Mouse (Mus musculus): Measurements from ENCODE around the gene Tmem52. TPM values are rescaled to one million over a fixed set of nuclear protein-coding genes. Genes with fewer than 3 reads are reported as not detected.
"Not testable (repeated sequence)": the region's sequence is repeated elsewhere in the genome, so short reads cannot be mapped to it uniquely, and the experiment has no call there.

Tmem52 gene
- polyA plus RNA-seq, 1 experiment from 2014 or later, result not detected

DNA sequence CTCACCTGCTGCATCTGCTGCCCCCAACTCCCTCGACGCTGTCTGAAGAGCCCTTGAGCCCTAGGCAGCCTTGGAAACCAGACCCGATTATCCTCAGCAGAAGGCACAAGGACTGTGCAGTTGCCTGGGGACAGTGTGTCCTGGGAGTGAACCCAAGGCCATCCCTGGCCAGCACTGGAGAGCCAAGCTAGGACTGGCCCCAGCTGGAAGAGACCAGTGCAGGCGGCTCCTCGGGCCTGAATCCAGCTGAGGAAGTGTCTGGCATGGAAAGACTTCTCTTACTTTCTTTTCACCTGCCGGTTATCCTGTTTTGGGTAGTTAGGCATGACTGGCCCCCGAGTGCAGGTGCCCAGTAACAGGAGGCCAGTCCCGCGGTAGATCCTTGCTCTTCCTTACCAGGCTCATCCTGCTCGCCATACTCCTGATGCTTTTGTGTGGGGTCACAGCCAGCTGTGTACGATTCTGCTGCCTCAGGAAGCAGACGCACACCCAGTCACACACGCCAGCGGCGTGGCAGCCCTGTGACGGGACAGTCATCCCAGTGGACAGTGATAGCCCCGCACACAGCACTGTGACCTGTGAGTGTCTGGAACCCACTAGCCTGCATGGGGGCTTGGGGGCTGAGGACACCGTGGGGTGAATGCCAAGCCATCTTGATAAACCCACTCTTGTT, 812 bp downstream of the Tmem52 start:
- Histone ChIP-seq H3K4me2 (ENCODE audit: low read depth, low read length) (no peak overlapping the region), H3K27me3 (ENCODE audit: control insufficient read depth, insufficient read depth, low read length) (no peaks in the 10 kb centered on the region; the same call in 1 of the 2 replicates)

DNA sequence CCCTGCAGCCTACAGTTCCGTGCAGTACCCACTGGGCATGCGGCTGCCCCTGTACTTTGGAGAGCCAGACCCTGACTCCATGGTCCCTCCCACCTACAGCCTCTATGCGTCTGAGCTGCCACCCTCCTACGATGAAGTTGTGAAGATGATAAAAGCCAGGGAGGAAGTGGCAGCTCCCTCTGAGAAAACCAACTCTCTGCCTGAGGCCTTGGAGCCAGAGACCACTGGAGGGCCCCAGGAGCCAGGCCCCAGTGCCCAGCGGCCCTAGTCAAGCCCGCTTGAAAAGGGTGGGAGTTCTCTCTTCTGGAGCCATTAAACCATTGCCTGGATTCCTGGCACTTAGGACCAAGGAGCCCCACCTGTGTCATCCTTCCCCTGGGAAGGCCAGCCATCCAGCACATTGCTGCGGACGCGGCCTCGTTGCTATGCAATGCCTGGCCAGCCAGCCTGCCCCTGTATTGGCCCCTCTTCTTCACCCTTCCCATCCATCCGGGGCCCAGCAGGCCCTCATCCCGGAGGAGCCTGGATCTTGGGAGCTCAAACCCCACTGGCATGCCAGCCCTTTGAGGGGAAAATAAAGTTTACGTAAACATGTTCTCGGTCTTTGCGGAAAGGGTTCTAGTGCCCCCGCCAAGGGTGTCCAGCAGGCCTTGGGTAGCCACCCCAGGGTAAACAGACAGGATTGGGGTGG, 1.5 kb downstream of the Tmem52 start:
- Histone ChIP-seq H3K27me3 (ENCODE audit: control insufficient read depth, insufficient read depth, low read length) (no peaks in the 10 kb centered on the region; the same call in 1 of the 2 replicates), H3K4me2 (ENCODE audit: low read depth, low read length) (no peak overlapping the region), H3K9ac (ENCODE audit: low read length) (no peak overlapping the region), H3K4me3 (ENCODE audit: low read length) (no peak overlapping the region), H3K36me3 (ENCODE audit: control insufficient read depth, insufficient read depth) (no peaks in the 10 kb centered on the region), H3K9me3 (replicated peaks; ENCODE audit: control insufficient read depth, low read length) (no peaks in the 10 kb centered on the region), H3K27ac (ENCODE audit: low read length) (no peak overlapping the region), H3K4me1 (ENCODE audit: control insufficient read depth, insufficient read depth, low read length) (peaks cover 8% of the 10 kb centered on the region)
- ATAC-seq (replicated peaks; ENCODE audit: extremely low read depth, insufficient read depth, low FRiP score), result no peak
- 75% methylated on average over 16 of the region's 16 CpGs for WGBS

More for the DNA sequence above, 812 bp downstream of the Tmem52 start:
- Histone ChIP-seq H3K4me3 (ENCODE audit: low read length) (no peak overlapping the region), H3K4me1 (ENCODE audit: control insufficient read depth, insufficient read depth, low read length) (peaks cover 8% of the 10 kb centered on the region), H3K9me3 (replicated peaks; ENCODE audit: control insufficient read depth, low read length) (no peaks in the 10 kb centered on the region), H3K27ac (ENCODE audit: low read length) (no peak overlapping the region), H3K36me3 (ENCODE audit: control insufficient read depth, insufficient read depth) (no peaks in the 10 kb centered on the region), H3K9ac (ENCODE audit: low read length) (no peak overlapping the region)
- 70% methylated on average over 18 of the region's 18 CpGs for WGBS
- no peak for ATAC-seq (replicated peaks; ENCODE audit: extremely low read depth, insufficient read depth, low FRiP score)

GRCm38 (mm10) chr4:155470997-155471396, 2.1 kb downstream of the Tmem52 start:
- Histone ChIP-seq H3K27ac (ENCODE audit: low read length) (no peak overlapping the region), H3K9me3 (replicated peaks; ENCODE audit: control insufficient read depth, low read length) (no peaks in the 10 kb centered on the region), H3K4me3 (ENCODE audit: low read length) (no peak overlapping the region), H3K4me1 (ENCODE audit: control insufficient read depth, insufficient read depth, low read length) (peaks cover 8% of the 10 kb centered on the region), H3K36me3 (ENCODE audit: control insufficient read depth, insufficient read depth) (no peaks in the 10 kb centered on the region), H3K4me2 (ENCODE audit: low read depth, low read length) (no peak overlapping the region), H3K9ac (ENCODE audit: low read length) (no peak overlapping the region), H3K27me3 (ENCODE audit: control insufficient read depth, insufficient read depth, low read length) (no peaks in the 10 kb centered on the region; the same call in 1 of the 2 replicates)
- ATAC-seq (replicated peaks; ENCODE audit: extremely low read depth, insufficient read depth, low FRiP score), result no peak
- WGBS, result 84% methylated on average over 7 of the region's 7 CpGs

GRCm38 (mm10) chr4:155471406-155471805, 2.5 kb downstream of the Tmem52 start:
- Histone ChIP-seq H3K4me3 (ENCODE audit: low read length) (no peak overlapping the region), H3K4me2 (ENCODE audit: low read depth, low read length) (no peak overlapping the region), H3K27ac (ENCODE audit: low read length) (no peak overlapping the region), H3K27me3 (ENCODE audit: control insufficient read depth, insufficient read depth, low read length) (no peaks in the 10 kb centered on the region; the same call in 1 of the 2 replicates), H3K9ac (ENCODE audit: low read length) (no peak overlapping the region), H3K4me1 (ENCODE audit: control insufficient read depth, insufficient read depth, low read length) (peaks cover 8% of the 10 kb centered on the region), H3K9me3 (replicated peaks; ENCODE audit: control insufficient read depth, low read length) (no peaks in the 10 kb centered on the region), H3K36me3 (ENCODE audit: control insufficient read depth, insufficient read depth) (no peaks in the 10 kb centered on the region)
- 84% methylated on average over 7 of the region's 7 CpGs for WGBS
- ATAC-seq (replicated peaks; ENCODE audit: extremely low read depth, insufficient read depth, low FRiP score), result no peak

- no peak overlapping the region for H3K9ac ChIP-seq (ENCODE audit: low read length)
- ATAC-seq (replicated peaks; ENCODE audit: extremely low read depth, insufficient read depth, low FRiP score), result no peak
- H3K27me3 ChIP-seq (ENCODE audit: control insufficient read depth, insufficient read depth, low read length), result no peaks in the 10 kb centered on the region; the same call in 1 of the 2 replicates
- no peaks in the 10 kb centered on the region for H3K36me3 ChIP-seq (ENCODE audit: control insufficient read depth, insufficient read depth)
- no peak overlapping the region for H3K4me3 ChIP-seq (ENCODE audit: low read length)
- WGBS, result 57% methylated on average over 3 of the region's 3 CpGs
- H3K27ac ChIP-seq (ENCODE audit: low read length), result no peak overlapping the region
- no peak overlapping the region for H3K4me2 ChIP-seq (ENCODE audit: low read depth, low read length)
- H3K4me1 ChIP-seq (ENCODE audit: control insufficient read depth, insufficient read depth, low read length), result peaks cover 8% of the 10 kb centered on the region
- no peaks in the 10 kb centered on the region for H3K9me3 ChIP-seq (replicated peaks; ENCODE audit: control insufficient read depth, low read length)
Measured at GRCm38 (mm10) chr4:155472716-155473290, 3.9 kb downstream of the Tmem52 start.

DNA sequence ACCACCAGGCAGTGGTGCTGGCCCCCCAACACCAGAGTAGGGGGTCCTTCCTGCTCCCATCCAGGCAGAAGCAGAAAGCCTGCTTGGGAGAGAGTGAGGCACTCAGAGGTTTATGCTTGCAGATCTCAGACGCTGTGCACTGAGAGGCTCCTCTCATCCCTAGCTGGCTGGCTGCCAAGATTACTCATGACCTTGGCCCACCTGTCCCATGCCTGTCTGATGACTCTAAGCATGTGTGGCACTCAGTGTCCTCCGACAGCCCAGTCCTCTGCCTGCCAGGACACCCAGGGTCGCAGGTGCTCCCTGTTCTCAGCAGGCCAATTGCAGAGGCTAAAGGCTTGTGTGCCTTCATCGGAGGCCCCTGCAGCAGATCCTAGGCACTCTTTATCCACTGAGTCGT, 4.4 kb downstream of the Tmem52 start:
- 29% methylated on average over 5 of the region's 5 CpGs for WGBS
- H3K4me1 ChIP-seq (ENCODE audit: control insufficient read depth, insufficient read depth, low read length), result peaks cover 8% of the 10 kb centered on the region
- H3K36me3 ChIP-seq (ENCODE audit: control insufficient read depth, insufficient read depth), result no peaks in the 10 kb centered on the region
- no peak overlapping the region for H3K27ac ChIP-seq (ENCODE audit: low read length)
- H3K27me3 ChIP-seq (ENCODE audit: control insufficient read depth, insufficient read depth, low read length), result no peaks in the 10 kb centered on the region; the same call in 1 of the 2 replicates
- no peak for ATAC-seq (replicated peaks; ENCODE audit: extremely low read depth, insufficient read depth, low FRiP score)
- no peak overlapping the region for H3K4me3 ChIP-seq (ENCODE audit: low read length)
- H3K9ac ChIP-seq (ENCODE audit: low read length), result no peak overlapping the region
- no peaks in the 10 kb centered on the region for H3K9me3 ChIP-seq (replicated peaks; ENCODE audit: control insufficient read depth, low read length)
- H3K4me2 ChIP-seq (ENCODE audit: low read depth, low read length), result no peak overlapping the region

- H3K27me3 ChIP-seq (ENCODE audit: control insufficient read depth, insufficient read depth, low read length); H3K9ac ChIP-seq (ENCODE audit: low read length); H3K4me3 ChIP-seq (ENCODE audit: low read length); H3K4me2 ChIP-seq (ENCODE audit: low read depth, low read length); H3K4me1 ChIP-seq (ENCODE audit: control insufficient read depth, insufficient read depth, low read length); ATAC-seq (replicated peaks; ENCODE audit: extremely low read depth, insufficient read depth, low FRiP score); H3K9me3 ChIP-seq (replicated peaks; ENCODE audit: control insufficient read depth, low read length); H3K27ac ChIP-seq (ENCODE audit: low read length); H3K36me3 ChIP-seq (ENCODE audit: control insufficient read depth, insufficient read depth): not testable (repeated sequence)
- WGBS, result 54% methylated on average over 2 of the region's 2 CpGs
Measured at GRCm38 (mm10) chr4:155473796-155474195, 4.9 kb downstream of the Tmem52 start.

DNA sequence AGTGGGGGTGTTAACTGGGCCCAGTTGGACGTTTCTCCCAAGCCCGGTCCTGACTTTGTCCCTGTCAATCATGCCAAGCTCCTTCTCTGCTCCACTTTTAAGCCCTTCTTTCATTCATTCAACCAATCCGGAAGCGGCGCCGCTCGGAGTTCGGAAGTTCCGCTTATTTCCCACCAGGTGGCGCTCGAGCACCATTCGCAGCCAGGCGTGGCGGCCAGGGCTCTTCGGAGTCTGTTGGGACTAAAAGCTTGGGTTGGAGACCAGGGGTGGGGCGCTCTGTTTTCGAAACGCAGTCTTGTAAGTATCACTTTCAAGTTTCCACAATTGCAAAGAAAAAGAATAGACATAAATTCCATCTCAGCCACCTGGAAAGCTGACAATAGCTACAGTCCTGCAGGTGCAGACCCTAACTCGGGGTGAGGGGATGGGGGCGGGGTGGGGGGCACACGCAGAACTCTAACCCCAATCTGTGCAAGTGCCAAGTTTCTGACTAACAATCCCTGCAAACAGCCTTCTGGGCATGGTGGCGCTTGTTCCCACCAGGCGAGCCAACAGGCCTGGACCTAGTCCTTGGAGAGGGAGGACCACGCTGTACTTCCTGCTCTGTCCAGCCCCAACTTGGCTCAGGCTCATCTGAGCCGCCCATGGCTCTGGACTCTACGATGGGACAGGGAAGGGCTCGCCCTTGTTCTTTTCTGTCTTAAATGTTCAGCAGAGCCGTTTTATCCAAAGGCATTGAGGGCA, 12.6 kb downstream of the Tmem52 start:
- peak; percentile 82 for ATAC-seq (replicated peaks; ENCODE audit: extremely low read depth, insufficient read depth, low FRiP score)
- WGBS, result 16% methylated on average over 28 of the region's 28 CpGs
- H3K4me3 ChIP-seq (ENCODE audit: low read length), result peak overlapping the region; percentile 40
- no peaks in the 10 kb centered on the region for H3K9me3 ChIP-seq (replicated peaks; ENCODE audit: control insufficient read depth, low read length)
- H3K27me3 ChIP-seq (ENCODE audit: control insufficient read depth, insufficient read depth, low read length), result peaks cover 3% of the 10 kb centered on the region; the same call in 1 of the 2 replicates
- peak overlapping the region; percentile 61 for H3K9ac ChIP-seq (ENCODE audit: low read length)
- no peaks in the 10 kb centered on the region for H3K36me3 ChIP-seq (ENCODE audit: control insufficient read depth, insufficient read depth)
- peak overlapping the region; percentile 59 for H3K27ac ChIP-seq (ENCODE audit: low read length)
- peak overlapping the region; percentile 64 for H3K4me2 ChIP-seq (ENCODE audit: low read depth, low read length)
- peaks cover 9% of the 10 kb centered on the region for H3K4me1 ChIP-seq (ENCODE audit: control insufficient read depth, insufficient read depth, low read length)

Data from heart, embryonic 16.5 days (tissue).